Mouse (Mus musculus) gastrocnemius, adult 8-10 months (tissue): ENCODE data around the gene Cln5. TPM values are rescaled to one million over a fixed set of nuclear protein-coding genes. Genes with fewer than 3 reads are reported as not detected.
A peak's percentile ranks its signal among the peaks of the same experiment; 100 is the strongest.

Experiments
- DNase-seq, 2 experiments: peaks; one replicate each; pipeline ENCODE4 v3.0.0; 2022; ENCODE audit warnings: low spot score in 2 of 2
- total RNA-seq, 4 experiments: library from RNA; stranded (reverse); gene quantifications; 2 replicates each; pipeline ENCODE4 v1.2.4; 2022

Cln5 gene
- total RNA-seq, 4 experiments from 2014 or later = 11.1 to 12.4 (median 11.8) TPM

- no peak for DNase-seq
Measured at GRCm38 (mm10) chr14:103078006-103078912, 8.2 kb downstream of the Cln5 start.

GRCm38 (mm10) chr14:103079209-103079977, 9.4 kb downstream of the Cln5 start:
- DNase-seq = no peak

GRCm38 (mm10) chr14:103085840-103086533, 16.0 kb downstream of the Cln5 start:
- no peak for DNase-seq

GRCm38 (mm10) chr14:103086671-103087324, 16.8 kb downstream of the Cln5 start:
- no peak for DNase-seq

- DNase-seq = no peak
Measured at GRCm38 (mm10) chr14:103087846-103088245, 17.8 kb downstream of the Cln5 start.

GRCm38 (mm10) chr14:103088624-103089023, 18.6 kb downstream of the Cln5 start:
- no peak for DNase-seq

- DNase-seq = no peak
Measured at GRCm38 (mm10) chr14:103093236-103093635, 23.2 kb downstream of the Cln5 start.

- DNase-seq = no peak
Measured at GRCm38 (mm10) chr14:103093670-103094069, 23.7 kb downstream of the Cln5 start.

- no peak for DNase-seq
Measured at GRCm38 (mm10) chr14:103095036-103095435, 25.0 kb downstream of the Cln5 start.

- DNase-seq = no peak
Measured at GRCm38 (mm10) chr14:103095826-103096225, 25.8 kb downstream of the Cln5 start.

GRCm38 (mm10) chr14:103096621-103097020, 26.6 kb downstream of the Cln5 start:
- no peak for DNase-seq

GRCm38 (mm10) chr14:103098213-103098586, 28.2 kb downstream of the Cln5 start:
- no peak for DNase-seq

- DNase-seq = peak; percentile 78 to 88
Measured at GRCm38 (mm10) chr14:103098587-103099235, 28.7 kb downstream of the Cln5 start.

GRCm38 (mm10) chr14:103099238-103099933, 29.4 kb downstream of the Cln5 start, which contains the start of gene Fbxl3:
TSS of gene Fbxl3 (minus strand) at chr14:103099566.
- peak; percentile 88 to 96 for DNase-seq

GRCm38 (mm10) chr14:103100296-103100695, 30.3 kb downstream of the Cln5 start:
- DNase-seq = no peak

GRCm38 (mm10) chr14:103101171-103101570, 31.2 kb downstream of the Cln5 start:
- no peak for DNase-seq

- DNase-seq = no peak
Measured at GRCm38 (mm10) chr14:103102246-103102645, 32.2 kb downstream of the Cln5 start.

GRCm38 (mm10) chr14:103102731-103103335, 32.8 kb downstream of the Cln5 start:
- DNase-seq = no peak

- DNase-seq = no peak
Measured at GRCm38 (mm10) chr14:103106301-103106700, 36.3 kb downstream of the Cln5 start.

GRCm38 (mm10) chr14:103109971-103110370, 40.0 kb downstream of the Cln5 start:
- no peak for DNase-seq
